Mouse (Mus musculus) CD4-positive, CD25-positive, alpha-beta regulatory T cell, adult 9 weeks (primary cell): ENCODE data around the gene Mxd4. TPM values are rescaled to one million over a fixed set of nuclear protein-coding genes. Genes with fewer than 3 reads are reported as not detected.

Source experiments
- polyA plus RNA-seq: library from polyadenylated mRNA; unstranded; fragments of 100-300 nt; shearing (Covaris generic); gene quantifications from one replicate; pipeline ENCODE4 v1.2.1, GENCODE M21; 2017

The Mxd4 gene
- polyA plus RNA-seq, result 41.2 TPM

GRCm38 (mm10) chr5:34187601-34188316 lies at the start of gene Mxd4:
Gene Mxd4 (minus strand): TSS chr5:34187720.

GRCm38 (mm10) chr5:34168950-34169891 lies 18.3 kb downstream of the Mxd4 start, which contains the start of the genes Poln and Haus3:
Gene Poln (minus strand): TSS chr5:34169448.
Gene Haus3 (minus strand): TSS chr5:34169527.

Other genes starting within 250 kb of the Mxd4 start
- gene Gm1673, start 204.3 kb downstream of the Mxd4 start, polyA plus RNA-seq, result not detected
- not detected for gene Nat8l, start 191.7 kb downstream of the Mxd4 start, polyA plus RNA-seq
- 0.98 TPM for gene Poln, start 18.3 kb downstream of the Mxd4 start, polyA plus RNA-seq
- gene Haus3, start 18.2 kb downstream of the Mxd4 start, polyA plus RNA-seq, result 85.4 TPM
- 3.8 TPM for gene Zfyve28, start 100.7 kb upstream of the Mxd4 start, polyA plus RNA-seq
- not detected for gene Cfap99, start 100.9 kb upstream of the Mxd4 start, polyA plus RNA-seq
- 167 TPM for gene Rnf4, start 148.6 kb upstream of the Mxd4 start, polyA plus RNA-seq
- gene Fam193a, start 182.2 kb upstream of the Mxd4 start, polyA plus RNA-seq, result 6.8 TPM